Mouse (Mus musculus): ENCODE measurements around the gene Trappc3. TPM values are rescaled to one million over a fixed set of nuclear protein-coding genes. Genes with fewer than 3 reads are reported as not detected.

Trappc3 gene
- polyA plus RNA-seq, 1 experiment from 2014 or later = 101 TPM

DNA sequence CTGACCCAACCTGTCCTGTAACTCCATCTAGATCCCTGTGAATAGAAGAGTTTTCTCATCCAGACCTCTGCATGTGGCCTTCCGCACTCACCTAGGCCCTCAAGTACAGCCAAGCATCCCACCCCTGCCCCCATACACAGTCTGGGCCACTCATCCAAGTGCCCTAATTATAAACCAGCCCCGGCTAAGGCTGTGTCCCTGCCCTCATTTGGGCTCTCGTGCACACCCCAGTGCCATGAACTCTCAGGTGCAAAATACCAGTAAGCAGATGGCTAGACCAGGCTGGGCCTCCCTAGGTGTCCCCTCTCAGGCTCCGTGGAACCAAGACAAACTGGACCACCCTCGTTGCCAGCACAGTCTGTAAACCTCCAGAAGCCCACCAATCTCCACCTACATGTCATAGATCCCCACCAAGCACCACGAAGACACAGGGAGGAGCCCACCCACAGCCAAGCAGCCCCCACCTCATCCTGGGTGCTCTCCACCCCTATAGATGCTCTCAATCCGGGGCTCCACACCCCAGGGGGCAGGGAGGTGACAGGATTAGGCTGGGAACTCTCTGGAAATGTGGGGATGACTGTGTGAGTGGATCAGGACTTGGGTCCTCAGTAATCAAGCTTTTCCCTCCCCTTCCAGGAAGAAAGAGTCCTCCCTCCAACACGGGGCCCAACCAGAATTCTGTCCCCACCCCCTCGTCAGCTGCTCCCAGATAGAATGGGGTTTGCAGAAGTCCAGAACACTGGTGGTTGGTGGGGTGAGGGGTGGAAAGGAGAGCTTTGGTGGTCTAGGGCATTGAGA lies 7.6 kb upstream of the Trappc3 start:
- H3K27ac ChIP-seq = peak overlapping the region; percentile 99
- peak overlapping the region; percentile 98 for H3K4me3 ChIP-seq
- H3K27me3 ChIP-seq (ENCODE audit: insufficient read depth, poor library complexity, severe bottlenecking) = no peaks in the 10 kb centered on the region
- no peaks in the 10 kb centered on the region for H3K9me3 ChIP-seq
- H3K36me3 ChIP-seq = peaks cover 37% of the 10 kb centered on the region
- 26% methylated on average over 9 of the region's 9 CpGs for WGBS
- DNase-seq (ENCODE audit: low spot score) = no peak
- peaks cover 83% of the 10 kb centered on the region for H3K4me1 ChIP-seq (replicated peaks)

DNA sequence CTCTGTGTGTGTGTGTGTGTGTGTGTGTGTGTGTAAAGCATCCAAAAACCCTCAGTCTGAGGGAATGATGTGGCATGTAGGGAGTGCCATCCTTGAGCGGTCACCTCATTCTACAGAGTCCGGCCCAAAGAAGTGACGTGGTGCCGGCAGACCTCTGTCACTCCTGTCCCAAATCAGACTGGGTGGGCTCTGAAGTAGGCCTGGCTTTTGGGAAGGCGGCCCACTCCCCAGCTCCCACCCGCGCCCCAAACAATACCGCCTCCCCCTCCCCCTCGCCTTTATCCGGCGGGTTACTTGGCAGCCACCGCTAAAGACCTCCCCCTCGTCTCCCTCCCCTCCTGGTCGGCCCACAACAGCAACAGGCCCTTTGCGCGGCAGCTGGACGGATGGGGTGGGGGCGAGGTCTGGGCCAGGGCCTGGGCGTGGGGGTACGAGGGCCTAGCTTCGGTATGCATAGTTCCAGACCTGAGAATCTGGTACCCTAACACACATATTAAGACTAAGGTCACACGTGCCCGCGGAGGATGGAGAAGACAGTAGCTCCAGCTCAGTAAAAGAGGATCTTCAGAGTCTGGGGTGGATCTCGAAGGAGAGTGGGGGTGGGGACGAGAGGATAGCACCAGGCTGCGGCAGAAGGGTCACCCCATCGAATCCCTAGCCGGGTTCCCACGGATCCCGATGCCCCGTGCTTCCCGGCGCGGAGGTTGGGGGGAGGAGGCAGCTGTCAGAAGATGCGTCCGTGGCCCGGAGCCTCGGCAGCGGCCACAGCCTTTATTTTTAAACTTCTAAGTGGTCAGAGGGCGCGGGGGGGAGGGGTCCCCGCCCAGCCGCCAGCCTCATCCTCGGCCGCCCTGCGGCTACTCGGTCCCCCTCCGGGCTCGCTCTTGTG lies 6.8 kb upstream of the Trappc3 start:
- Histone ChIP-seq H3K9me3 (no peaks in the 10 kb centered on the region), H3K4me3 (peak overlapping the region; percentile 98), H3K36me3 (peaks cover 32% of the 10 kb centered on the region), H3K27me3 (ENCODE audit: insufficient read depth, poor library complexity, severe bottlenecking) (no peaks in the 10 kb centered on the region), H3K27ac (peak overlapping the region; percentile 99), H3K4me1 (replicated peaks) (peaks cover 86% of the 10 kb centered on the region)
- under 1% methylated on average over 50 of the region's 50 CpGs for WGBS
- DNase-seq (ENCODE audit: low spot score) = peak; percentile 73

DNA sequence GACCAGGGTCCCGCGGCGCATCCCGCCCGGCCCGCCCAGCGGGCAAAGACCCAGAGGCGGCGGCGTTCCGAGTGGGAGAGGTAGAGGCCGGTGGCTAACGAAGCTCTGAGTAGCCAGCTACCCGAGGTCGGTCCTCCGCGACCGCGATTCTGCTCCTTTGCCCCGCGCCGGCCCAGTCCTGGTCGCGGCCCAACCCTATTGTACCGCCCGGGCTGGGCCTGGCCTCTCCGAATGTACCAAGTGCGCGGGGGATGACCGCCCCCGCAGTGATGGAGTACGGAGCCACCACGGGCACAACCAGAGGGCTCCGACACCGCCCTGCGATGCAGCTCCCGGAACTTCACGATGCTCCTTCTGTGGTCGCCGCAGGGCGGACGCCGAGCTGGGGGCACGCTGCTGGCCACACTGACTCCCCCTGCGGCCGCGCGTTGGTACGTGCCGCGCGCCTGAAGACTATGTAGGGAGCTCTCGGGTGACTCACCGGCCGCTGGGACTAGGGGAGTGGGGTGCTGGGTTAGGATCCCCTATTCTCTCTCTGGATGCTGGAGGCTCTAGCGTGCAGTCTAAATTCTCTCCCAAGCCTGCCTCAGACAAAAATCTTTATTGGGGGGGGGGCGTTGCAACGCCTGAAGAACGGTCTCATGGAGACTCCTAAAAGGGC lies 5.9 kb upstream of the Trappc3 start, which contains the start of gene Map7d1:
Map7d1 (minus strand) TSS at position 213 of the 661 bp plus-strand sequence.
- no peaks in the 10 kb centered on the region for H3K27me3 ChIP-seq (ENCODE audit: insufficient read depth, poor library complexity, severe bottlenecking)
- peak within 1 kb of the TSS; percentile 99 for H3K27ac ChIP-seq
- H3K4me3 ChIP-seq = peak within 1 kb of the TSS; percentile 98
- under 1% methylated on average over 59 of the region's 59 CpGs for WGBS
- peak; percentile 90 for DNase-seq (ENCODE audit: low spot score)
- no peaks in the 10 kb centered on the region for H3K9me3 ChIP-seq
- H3K36me3 ChIP-seq = peaks cover 23% of the 10 kb centered on the region
- peaks cover 86% of the 10 kb centered on the region for H3K4me1 ChIP-seq (replicated peaks)

DNA sequence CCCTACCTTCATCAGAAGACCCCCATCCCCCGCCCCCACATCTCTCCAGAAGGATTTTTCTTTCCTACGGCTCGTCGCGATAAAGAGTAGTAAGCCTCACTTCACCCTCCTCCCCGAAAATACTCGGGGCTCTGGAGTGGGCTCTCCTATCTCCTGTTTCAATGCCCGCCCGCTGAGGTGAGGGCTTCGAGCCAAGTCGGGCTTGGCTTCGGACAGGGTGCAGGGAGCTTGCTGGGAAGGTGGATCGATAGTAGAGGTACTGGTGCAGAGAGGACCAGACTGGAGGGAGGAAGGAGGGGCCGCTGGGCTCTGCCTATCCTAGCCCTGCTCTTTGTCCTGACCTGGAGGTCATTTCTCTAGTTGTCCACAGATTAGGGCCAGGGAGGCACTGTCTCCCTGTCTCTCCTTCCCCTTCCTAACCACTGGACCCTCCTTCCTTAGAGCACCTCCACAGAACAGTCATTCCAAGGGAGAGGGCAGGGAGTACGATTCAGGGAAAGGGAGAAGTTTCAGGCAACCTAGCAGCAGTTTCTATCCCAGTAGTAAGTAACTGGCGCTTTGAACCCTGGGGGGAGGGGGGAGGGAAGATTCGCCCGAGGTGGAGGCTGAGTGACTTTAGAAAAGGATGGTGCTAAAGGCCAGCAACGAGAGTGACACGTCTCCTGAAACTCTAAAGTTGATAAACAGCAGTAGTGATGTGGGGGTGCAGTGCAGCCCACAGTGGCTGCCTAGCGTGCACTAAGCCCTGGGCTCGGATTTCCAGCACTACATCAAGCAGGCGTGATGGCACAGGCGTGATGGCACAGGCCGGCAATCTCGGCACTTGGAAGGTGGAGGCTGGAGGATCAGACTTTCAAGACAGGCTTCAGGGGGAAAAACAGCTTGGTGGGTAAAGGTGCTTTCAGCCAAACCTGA lies 4.9 kb upstream of the Trappc3 start:
- peak overlapping the region; percentile 99 for H3K27ac ChIP-seq
- peak overlapping the region; percentile 98 for H3K4me3 ChIP-seq
- no peaks in the 10 kb centered on the region for H3K27me3 ChIP-seq (ENCODE audit: insufficient read depth, poor library complexity, severe bottlenecking)
- peaks cover 14% of the 10 kb centered on the region for H3K36me3 ChIP-seq
- peak; percentile 80 for DNase-seq (ENCODE audit: low spot score)
- H3K4me1 ChIP-seq (replicated peaks) = peaks cover 85% of the 10 kb centered on the region
- 3% methylated on average over 26 of the region's 26 CpGs for WGBS
- no peaks in the 10 kb centered on the region for H3K9me3 ChIP-seq

DNA sequence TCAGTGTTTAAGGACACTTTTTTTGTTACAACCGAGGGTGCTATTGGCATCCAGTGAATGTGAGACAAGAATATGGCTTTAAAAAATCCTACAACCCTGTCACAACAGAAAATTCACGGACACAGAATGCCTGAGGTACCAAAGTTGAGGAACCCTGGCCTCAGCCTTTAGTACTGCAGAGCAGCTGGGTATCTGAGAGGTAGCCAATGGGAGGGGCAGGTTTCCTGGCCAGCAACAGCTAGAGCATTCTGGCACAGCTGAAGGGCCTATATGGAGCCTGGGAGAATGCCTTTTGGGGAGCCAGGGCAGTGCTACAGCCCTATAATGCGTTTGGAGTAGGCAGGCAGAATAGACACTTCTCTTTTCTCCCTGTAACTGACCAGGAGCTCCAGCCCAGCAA lies 3.1 kb upstream of the Trappc3 start:
- 18% methylated on average over 3 of the region's 3 CpGs for WGBS
- Histone ChIP-seq H3K4me1 (replicated peaks) (peaks cover 77% of the 10 kb centered on the region), H3K4me3 (peak overlapping the region; percentile 40), H3K9me3 (no peaks in the 10 kb centered on the region), H3K27me3 (ENCODE audit: insufficient read depth, poor library complexity, severe bottlenecking) (no peaks in the 10 kb centered on the region), H3K27ac (peak overlapping the region; percentile 91), H3K36me3 (no peaks in the 10 kb centered on the region)
- no peak for DNase-seq (ENCODE audit: low spot score)

- H3K9me3 ChIP-seq = no peaks in the 10 kb centered on the region
- WGBS = under 1% methylated on average over 15 of the region's 15 CpGs
- H3K27me3 ChIP-seq (ENCODE audit: insufficient read depth, poor library complexity, severe bottlenecking) = no peaks in the 10 kb centered on the region
- no peaks in the 10 kb centered on the region; the same call in 1 of the 2 replicates for H3K36me3 ChIP-seq
- peak overlapping the region; percentile 40 for H3K4me3 ChIP-seq
- DNase-seq (ENCODE audit: low spot score) = peak; percentile 83
- peak overlapping the region; percentile 91 for H3K27ac ChIP-seq
- H3K4me1 ChIP-seq (replicated peaks) = peaks cover 71% of the 10 kb centered on the region
These were observed 2.5 kb upstream of the Trappc3 start for GRCm38 (mm10) chr4:126259523-126260160.

DNA sequence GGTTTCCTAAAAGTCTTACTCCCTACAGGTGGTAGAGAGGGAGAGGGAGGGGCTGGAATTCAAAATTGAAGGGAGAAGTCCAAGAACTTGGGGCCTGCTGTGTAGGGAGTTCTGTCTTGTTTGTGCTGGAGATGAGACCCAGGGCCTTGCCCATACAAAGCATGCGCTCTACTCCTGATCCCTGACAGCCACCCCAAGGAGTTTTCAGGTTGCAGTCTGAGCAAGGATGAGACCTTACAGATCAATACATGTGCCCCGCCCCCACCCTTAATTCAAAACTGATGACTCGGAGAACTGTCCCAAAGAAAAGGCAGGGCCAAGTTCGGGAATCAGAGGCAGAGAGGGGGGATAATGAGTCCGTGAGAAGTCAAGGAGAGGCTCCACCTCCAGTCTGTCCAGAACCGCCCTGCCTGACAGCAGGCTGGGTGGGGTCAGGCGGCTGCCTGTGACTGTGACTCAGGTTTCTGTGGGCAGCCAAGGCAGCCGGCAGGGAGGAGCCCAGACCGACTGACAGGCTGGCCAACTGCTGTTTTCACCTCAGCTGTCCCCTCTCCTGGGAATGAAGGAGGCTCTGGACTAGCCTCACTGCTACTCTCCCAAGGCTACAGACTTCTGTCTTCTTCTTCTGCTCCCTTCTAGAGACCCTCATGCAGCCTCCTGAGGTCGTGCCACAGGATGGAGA lies 1.5 kb upstream of the Trappc3 start:
- Histone ChIP-seq H3K36me3 (no peaks in the 10 kb centered on the region; the same call in 1 of the 2 replicates), H3K27ac (peak overlapping the region; percentile 91), H3K4me3 (peak overlapping the region; percentile 40), H3K27me3 (ENCODE audit: insufficient read depth, poor library complexity, severe bottlenecking) (no peaks in the 10 kb centered on the region), H3K9me3 (no peaks in the 10 kb centered on the region), H3K4me1 (replicated peaks) (peaks cover 64% of the 10 kb centered on the region)
- WGBS = 5% methylated on average over 10 of the region's 10 CpGs
- peak; percentile 78 for DNase-seq (ENCODE audit: low spot score)

GRCm38 (mm10) chr4:126261266-126261665 lies 859 bp upstream of the Trappc3 start:
- no peaks in the 10 kb centered on the region for H3K27me3 ChIP-seq (ENCODE audit: insufficient read depth, poor library complexity, severe bottlenecking)
- no peaks in the 10 kb centered on the region; the same call in 1 of the 2 replicates for H3K36me3 ChIP-seq
- peak overlapping the region; percentile 40 for H3K4me3 ChIP-seq
- DNase-seq (ENCODE audit: low spot score) = no peak
- H3K9me3 ChIP-seq = no peaks in the 10 kb centered on the region
- 73% methylated on average over 6 of the region's 6 CpGs for WGBS
- peak overlapping the region; percentile 91 for H3K27ac ChIP-seq
- peaks cover 64% of the 10 kb centered on the region for H3K4me1 ChIP-seq (replicated peaks)

GRCm38 (mm10) chr4:126261675-126262074 lies 450 bp upstream of the Trappc3 start:
- Histone ChIP-seq H3K4me3 (peak overlapping the region; percentile 88), H3K27me3 (ENCODE audit: insufficient read depth, poor library complexity, severe bottlenecking) (no peaks in the 10 kb centered on the region), H3K9me3 (no peaks in the 10 kb centered on the region), H3K4me1 (replicated peaks) (peaks cover 62% of the 10 kb centered on the region), H3K27ac (peak overlapping the region; percentile 91), H3K36me3 (no peaks in the 10 kb centered on the region; the same call in 1 of the 2 replicates)
- 56% methylated on average over 7 of the region's 7 CpGs for WGBS
- DNase-seq (ENCODE audit: low spot score) = no peak

- H3K27ac ChIP-seq = no peak overlapping the region
- no peak for DNase-seq (ENCODE audit: low spot score)
- no peaks in the 10 kb centered on the region for H3K27me3 ChIP-seq (ENCODE audit: insufficient read depth, poor library complexity, severe bottlenecking)
- WGBS = 79% methylated on average over 3 of the region's 3 CpGs
- H3K4me1 ChIP-seq (replicated peaks) = no peaks in the 10 kb centered on the region
- no peaks in the 10 kb centered on the region for H3K9me3 ChIP-seq
- peaks cover 23% of the 10 kb centered on the region for H3K36me3 ChIP-seq
- H3K4me3 ChIP-seq = no peak overlapping the region
These were observed 7.2 kb downstream of the Trappc3 start for GRCm38 (mm10) chr4:126269292-126269691.

DNA sequence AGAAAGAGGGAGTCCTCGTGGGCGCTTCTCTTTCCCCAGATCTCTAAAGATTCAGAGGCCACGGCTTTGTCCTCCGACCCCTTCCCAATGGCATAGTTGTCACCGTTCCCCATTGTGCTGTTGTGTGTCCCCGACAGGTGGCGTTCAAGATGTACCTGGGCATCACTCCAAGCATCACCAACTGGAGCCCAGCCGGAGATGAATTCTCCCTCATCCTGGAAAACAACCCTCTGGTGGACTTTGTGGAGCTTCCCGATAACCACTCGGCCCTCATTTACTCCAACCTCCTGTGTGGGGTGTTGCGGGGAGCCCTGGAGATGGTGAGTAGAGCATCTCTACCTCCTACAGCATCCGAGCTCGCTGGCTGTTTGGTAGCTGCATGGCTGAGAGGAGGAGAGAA lies 11.6 kb downstream of the Trappc3 start:
- 78% methylated on average over 13 of the region's 13 CpGs for WGBS
- H3K4me1 ChIP-seq (replicated peaks) = peaks cover 13% of the 10 kb centered on the region
- no peaks in the 10 kb centered on the region for H3K9me3 ChIP-seq
- no peak overlapping the region for H3K27ac ChIP-seq
- H3K4me3 ChIP-seq = no peak overlapping the region
- peaks cover 2% of the 10 kb centered on the region; the same call in 1 of the 2 replicates for H3K27me3 ChIP-seq (ENCODE audit: insufficient read depth, poor library complexity, severe bottlenecking)
- DNase-seq (ENCODE audit: low spot score) = no peak
- H3K36me3 ChIP-seq = peaks cover 37% of the 10 kb centered on the region

Data from hindbrain, embryonic 10.5 days (tissue).